Mouse (Mus musculus): ENCODE data around the gene Thbd.

Thbd gene

DNA sequence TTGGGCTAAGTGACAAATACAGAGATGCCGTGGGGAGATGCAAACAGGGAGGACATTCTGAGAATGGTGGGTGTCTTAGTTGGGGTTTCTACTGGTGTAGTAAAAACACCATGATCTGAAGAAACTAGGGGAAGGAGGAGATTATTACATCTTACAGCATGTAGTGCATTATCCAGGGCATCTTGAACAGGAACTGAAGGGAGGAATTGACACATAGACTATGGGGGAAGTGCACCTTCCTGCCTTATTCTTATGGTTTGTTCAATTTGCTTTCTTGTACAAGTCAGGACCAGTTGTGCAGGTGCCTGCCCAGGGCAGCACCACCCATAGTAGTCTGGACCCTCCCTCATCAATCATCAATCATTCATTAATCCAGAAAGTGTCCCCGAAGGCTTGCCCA lies 21.1 kb downstream of the Thbd start:
- no peak for DNase-seq (ENCODE audit: inconsistent ontology term)

DNA sequence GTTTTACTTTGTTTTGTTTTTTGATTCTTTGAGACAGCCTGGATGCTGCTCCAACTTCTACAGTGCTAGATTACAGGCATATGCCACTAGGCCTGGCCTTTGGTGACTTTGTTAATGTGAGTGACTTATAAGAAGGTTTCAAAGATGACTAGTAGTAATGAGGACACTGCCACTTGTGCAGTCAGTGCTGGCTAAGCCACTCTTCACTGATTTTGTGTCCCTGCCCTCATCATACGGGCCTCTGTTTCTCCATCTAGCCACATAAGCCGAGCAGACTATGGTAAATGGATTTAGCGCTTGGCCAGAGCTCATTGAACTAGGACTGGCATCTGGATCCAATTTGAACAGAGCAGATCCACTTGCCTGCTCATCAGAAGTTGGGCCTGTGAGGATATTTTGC lies 21.5 kb downstream of the Thbd start:
- no peak for DNase-seq (ENCODE audit: inconsistent ontology term)

DNA sequence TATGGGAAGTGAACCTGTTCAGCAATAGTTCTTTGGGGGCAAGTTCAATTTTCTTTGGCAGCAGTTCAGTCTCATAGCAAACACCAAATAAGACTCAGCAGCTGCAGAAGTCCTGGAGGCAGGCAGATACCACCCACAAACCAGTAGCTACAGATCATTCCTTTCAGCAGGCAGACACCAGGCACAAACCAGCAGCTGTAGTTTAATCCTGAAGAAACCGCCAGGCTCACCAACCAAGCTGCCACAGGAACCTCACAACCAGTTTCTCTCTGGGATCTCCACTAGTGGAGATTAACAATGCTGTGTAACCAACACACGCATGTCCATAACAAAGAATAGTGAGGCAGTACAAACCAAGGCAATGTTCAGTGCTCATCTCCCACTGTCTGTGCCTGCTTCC lies 26.9 kb downstream of the Thbd start:
- no peak for DNase-seq (ENCODE audit: inconsistent ontology term)

DNA sequence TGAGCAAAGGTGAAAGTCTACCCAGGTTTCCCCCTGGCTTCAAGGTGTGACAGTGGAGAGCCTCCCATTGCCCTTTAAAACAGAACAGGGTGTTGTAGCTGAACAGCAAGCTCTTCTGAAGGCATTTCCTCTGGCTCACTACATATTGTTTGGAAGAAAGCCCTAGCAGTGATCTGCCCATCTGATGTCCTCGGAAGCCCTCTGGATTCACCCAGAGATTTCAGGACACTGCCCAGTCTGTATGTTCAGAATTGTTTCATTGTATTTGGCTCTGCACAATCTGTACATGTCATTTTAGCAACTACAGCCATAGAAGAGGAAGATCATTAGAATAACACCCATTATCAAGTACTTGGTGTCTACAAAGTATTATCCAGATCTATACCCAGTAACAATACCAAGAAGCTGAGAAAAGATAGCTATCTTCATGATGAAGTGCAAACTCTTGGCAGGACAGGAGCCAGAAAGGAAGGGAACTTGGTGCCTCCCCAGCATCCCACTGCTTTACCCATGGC lies 28.0 kb downstream of the Thbd start:
- DNase-seq (ENCODE audit: inconsistent ontology term), result no peak

DNA sequence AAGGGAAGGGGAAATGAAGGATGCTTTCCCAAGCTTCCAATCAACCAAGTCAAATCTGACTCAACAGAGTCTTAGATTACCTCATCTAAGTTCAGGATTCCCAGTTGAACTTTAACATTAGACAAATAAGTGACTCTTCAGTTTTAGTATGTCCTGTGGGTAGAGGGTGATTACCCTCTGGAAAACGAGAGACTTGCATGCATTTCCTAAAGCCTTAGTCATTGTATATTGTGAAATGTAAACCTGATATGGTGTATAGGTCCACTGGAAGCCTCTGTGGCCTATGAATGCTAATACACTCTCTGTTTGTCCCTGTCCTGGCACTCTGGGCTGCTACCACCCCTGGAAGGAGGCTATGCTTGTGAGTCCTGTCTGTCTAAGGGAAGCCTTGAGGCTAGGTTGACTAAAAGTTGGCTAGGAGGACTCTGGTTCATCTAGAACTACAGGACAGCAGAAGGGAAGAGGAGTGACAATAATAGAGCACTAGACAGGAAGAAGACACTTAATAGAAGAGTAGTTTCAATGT lies 29.1 kb downstream of the Thbd start:
- no peak for DNase-seq (ENCODE audit: inconsistent ontology term)

DNA sequence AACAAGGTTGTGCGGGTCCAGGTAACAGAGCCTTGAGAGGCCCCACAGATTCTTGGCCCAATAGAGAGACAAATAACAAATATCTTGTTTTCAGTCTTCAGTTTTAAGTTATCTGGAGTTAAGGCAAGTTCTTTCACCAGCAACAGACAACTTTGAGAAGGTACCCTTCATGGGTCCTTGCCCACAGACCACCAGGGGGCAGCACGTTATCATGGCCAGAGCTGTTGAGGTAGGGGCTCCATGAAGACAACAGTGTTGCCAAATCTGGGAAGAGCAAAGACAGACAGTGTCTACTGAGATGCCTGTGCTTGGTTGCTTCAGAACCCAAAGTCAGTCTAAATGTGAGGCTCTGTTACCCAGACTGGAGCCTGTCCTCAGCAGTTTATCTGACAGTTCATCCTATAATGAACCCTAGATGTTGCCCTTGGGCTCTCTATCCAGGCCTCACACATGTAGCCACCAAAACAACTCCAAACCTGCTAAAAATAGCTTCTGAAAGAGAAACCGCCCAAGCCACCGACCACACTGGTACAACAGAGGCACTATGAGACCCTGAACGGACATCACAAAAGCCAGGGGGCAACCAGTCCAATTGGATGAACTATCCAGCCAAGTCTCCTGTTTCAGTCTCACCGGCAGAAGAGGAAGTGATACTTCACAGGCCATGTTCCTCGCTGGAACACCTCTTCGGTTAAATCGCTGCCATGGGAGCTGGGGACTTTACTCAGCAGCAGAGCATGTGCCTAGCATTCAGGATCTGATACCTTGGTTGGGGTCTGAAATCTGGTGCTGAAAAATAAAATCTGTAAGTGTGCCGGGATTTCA lies 32.5 kb downstream of the Thbd start:
- DNase-seq (ENCODE audit: inconsistent ontology term), result peak; percentile 27

DNA sequence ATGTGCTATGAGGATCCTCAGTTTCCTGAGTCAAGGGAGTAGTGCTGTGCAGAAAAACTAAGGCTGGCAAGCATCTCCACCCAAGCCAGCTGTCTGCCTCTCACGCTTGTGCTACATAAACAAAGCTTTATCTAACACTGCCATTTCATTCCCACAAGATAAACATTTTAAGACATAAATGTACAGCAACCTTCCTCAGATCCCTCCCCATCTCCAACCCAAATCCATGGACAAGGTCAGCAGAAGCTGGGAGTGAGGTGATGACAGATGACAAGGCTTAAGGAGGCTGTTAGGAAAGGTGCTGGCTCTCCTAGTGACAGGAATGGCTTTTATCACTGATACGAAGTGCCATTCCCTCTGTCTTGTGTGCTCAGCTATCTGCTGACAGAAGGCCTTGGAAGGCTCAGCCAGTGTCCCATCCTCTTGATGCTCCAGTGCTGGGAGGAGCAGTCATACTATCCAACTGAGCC lies 34.4 kb downstream of the Thbd start:
- DNase-seq (ENCODE audit: inconsistent ontology term), result no peak

DNA sequence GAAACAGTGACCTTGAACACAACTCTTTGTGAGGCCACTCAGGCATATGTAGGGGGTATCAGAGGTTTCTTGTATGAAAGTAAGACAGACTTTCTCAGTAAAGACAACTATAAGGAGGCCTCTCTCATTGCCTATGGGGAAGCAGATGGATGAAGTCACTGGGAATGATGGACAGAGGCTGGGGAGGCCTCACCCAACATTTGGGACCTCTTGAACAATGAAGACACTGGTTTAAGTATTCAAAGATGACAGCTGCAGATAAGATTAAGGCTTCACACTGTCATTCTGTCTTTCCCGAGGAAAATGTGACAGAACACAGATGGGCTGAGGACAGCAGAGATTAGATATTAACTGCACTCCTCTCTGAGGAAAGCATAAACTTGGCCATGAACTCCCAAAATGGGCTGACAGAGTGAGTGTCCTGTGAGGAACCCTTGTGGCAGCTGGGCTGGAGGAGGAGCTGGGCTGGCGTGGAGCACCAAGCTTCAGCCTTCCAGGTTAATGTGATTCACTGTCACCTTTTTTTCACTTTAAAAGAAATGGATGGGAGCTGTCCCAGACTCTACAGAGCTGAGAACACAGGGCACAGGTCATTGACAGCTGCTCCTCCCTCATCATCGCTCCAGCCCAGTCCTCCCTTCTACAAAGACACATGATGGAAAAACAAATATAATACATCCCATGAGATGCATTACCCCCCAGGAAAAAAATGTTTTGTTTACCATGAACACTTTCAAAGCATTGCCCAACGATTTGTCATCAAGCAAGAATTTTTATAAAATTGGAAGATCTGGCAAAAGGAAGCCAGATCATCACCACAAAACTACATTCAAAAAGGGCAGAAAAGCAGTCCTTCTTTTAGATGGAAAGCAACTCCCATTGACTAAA lies 36.0 kb downstream of the Thbd start:
- peak; percentile 18 for DNase-seq (ENCODE audit: inconsistent ontology term)

DNA sequence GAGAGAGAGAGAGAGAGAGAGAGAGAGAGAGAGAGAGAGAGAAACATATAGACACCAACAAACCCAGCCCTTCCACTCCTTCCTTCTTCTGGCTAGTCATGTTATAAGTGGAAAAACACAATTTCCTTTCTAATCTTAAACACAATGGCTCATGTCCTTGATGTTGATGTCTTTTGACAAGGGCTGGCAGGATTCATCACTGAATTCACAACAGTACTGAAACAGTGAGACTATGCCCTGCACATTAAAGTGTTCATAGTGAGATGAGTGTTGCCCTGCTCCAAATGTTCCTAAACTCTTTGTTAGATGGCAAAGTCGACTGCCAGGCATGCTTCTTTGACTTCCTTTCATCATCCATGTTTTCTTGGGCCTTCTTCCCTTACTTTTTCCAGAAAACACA lies 42.8 kb downstream of the Thbd start:
- DNase-seq (ENCODE audit: inconsistent ontology term), result peak; percentile 69

DNA sequence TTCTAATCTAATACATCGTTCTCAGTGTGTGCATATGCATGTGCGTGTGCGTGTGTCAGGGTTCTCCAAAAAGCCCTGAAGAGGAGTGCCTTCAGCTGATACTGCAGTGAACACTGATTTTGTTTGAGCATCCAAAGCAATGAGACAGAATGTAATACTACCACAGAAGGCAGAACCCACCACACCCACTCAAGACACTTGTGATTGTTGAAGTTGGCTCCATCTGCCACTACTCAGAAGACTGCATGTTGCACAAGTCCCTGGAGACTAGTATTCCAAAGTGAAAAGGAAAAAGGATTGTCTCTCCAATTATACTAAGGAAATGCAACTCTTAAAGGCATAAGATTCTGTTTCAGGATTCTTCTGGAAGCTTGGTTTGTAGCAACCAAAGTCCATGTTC lies 43.5 kb downstream of the Thbd start:
- DNase-seq (ENCODE audit: inconsistent ontology term), result no peak

DNA sequence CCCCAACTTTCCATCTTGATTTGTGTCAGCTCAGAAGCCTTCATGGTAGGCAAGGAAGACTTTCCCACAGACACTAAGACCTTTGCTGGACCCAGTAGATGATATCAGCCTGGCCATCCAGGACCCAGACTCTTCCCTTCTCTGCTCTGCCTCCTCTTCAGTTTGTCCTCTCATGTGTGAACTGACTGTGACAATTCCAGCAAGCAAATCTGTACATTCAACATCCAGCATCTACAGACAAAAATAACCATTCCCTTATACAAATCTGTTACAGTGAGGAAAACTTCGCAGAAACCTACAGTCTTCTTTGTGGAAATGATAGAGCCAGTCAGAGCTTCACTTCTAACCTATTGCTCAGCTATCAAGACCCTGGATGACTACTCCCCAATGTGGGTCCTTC lies 50.8 kb downstream of the Thbd start:
- no peak for DNase-seq (ENCODE audit: inconsistent ontology term)
